Mouse (Mus musculus) hindbrain, embryonic 12.5 days (tissue): ENCODE measurements around the gene Impg1. TPM values are rescaled to one million over a fixed set of nuclear protein-coding genes. Genes with fewer than 3 reads are reported as not detected.

Experiments used
- ATAC-seq: fragments of 200-750 bp; cut with Nextera tagmentation; 2 replicates; pipeline ENCODE4 v1.8.0; 2017; ENCODE audit warnings: moderate TSS enrichment; ENCODE audit not compliant: low FRiP score
- H3K27ac ChIP-seq: fragments of 300-500 bp; sonication (generic); 2 replicates; pipeline ENCODE4 v1.5.1; 2016; ENCODE audit warnings: mild to moderate bottlenecking
- H3K27me3 ChIP-seq: fragments of 300-500 bp; sonication (generic); 2 replicates; pipeline ENCODE4 v1.6.1; 2016; ENCODE audit warnings: mild to moderate bottlenecking
- H3K36me3 ChIP-seq: fragments of 300-500 bp; sonication (generic); 2 replicates; pipeline ENCODE4 v1.6.1; 2016; ENCODE audit warnings: mild to moderate bottlenecking
- H3K4me1 ChIP-seq: fragments of 300-500 bp; sonication (generic); 2 replicates; pipeline ENCODE4 v1.6.1; 2016
- H3K4me2 ChIP-seq: fragments of 300-500 bp; sonication (generic); replicated peaks from 2 replicates; pipeline ENCODE4 v1.6.1; 2016; ENCODE audit warnings: mild to moderate bottlenecking
- H3K4me3 ChIP-seq: fragments of 300-500 bp; sonication (generic); 2 replicates; pipeline ENCODE4 v1.5.1; 2016; ENCODE audit warnings: mild to moderate bottlenecking
- H3K9ac ChIP-seq: fragments of 300-500 bp; sonication (generic); 2 replicates; pipeline ENCODE4 v1.6.1; 2016; ENCODE audit warnings: mild to moderate bottlenecking, moderate library complexity
- H3K9me3 ChIP-seq: fragments of 300-500 bp; sonication (generic); replicated peaks from 2 replicates; pipeline ENCODE4 v1.6.1; 2016; ENCODE audit warnings: mild to moderate bottlenecking
- WGBS: fragments of 180-500 bp; shearing (Covaris S2); methylation state at CpG from one replicate; pipeline ENCODE4 v1.1.7; 2016; 5-methylcytosine and 5-hydroxymethylcytosine counted together
- polyA plus RNA-seq: library from polyadenylated mRNA; unstranded; fragments of >200 nt; fragmentation: Nextera tagmentation; extraction: Ambion mirVana; gene quantifications from 2 replicates; pipeline ENCODE4 v1.2.1, GENCODE M21; 2016

Gene Impg1
- polyA plus RNA-seq, 1 experiment from 2014 or later: not detected

DNA sequence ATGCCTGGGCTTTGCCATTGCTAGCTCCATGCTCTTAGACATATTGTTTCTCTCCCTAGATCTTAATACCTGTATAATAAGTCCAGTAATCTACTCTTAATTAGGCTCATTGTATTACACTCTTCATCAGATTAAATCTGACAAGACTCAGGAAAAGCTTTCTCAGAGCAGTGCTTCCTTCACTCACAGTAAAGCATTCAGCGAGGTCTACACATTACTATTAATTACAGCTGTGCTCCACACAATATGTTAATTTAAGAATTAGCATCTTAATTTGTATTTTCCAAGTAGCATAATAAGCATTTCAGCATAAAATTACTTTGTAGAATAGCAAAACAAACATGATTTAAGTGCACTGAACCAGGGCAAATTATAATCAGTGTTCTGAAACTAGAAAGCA, 192.3 kb downstream of the Impg1 start:
- no peak for ATAC-seq
- 73% methylated on average over 1 of the region's 1 CpGs for WGBS
- Histone ChIP-seq H3K36me3 (no peaks in the 10 kb centered on the region), H3K27ac (no peak overlapping the region), H3K27me3 (no peaks in the 10 kb centered on the region), H3K4me2 (no peak overlapping the region), H3K4me3 (no peak overlapping the region), H3K9ac (no peak overlapping the region), H3K9me3 (no peaks in the 10 kb centered on the region), H3K4me1 (no peaks in the 10 kb centered on the region; the same call in 1 of the 2 replicates)

DNA sequence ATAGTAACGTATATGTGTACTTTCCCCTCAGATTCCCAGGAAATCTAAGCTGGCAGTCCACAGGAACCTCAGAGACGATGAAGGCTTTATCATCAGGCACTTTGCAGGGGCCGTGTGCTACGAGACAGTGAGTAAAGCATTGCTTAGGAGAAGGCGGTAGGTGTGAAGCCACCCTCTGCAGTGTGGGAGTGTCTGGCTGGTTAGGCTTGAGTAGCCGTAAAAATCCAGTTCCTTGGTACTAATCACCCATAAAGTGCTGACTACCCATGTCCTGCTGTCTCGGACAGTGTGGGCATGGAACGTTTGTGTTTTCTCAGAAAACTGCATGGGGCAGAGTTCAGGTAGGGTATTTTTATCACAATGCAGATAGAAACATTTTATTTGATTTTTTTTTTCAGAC, 195.7 kb downstream of the Impg1 start:
- no peaks in the 10 kb centered on the region for H3K9me3 ChIP-seq
- no peak overlapping the region for H3K4me3 ChIP-seq
- no peaks in the 10 kb centered on the region for H3K27me3 ChIP-seq
- ATAC-seq: no peak
- H3K27ac ChIP-seq: no peak overlapping the region
- H3K9ac ChIP-seq: no peak overlapping the region
- no peaks in the 10 kb centered on the region for H3K36me3 ChIP-seq
- no peak overlapping the region for H3K4me2 ChIP-seq
- no peaks in the 10 kb centered on the region for H3K4me1 ChIP-seq
- 77% methylated on average over 8 of the region's 8 CpGs for WGBS

DNA sequence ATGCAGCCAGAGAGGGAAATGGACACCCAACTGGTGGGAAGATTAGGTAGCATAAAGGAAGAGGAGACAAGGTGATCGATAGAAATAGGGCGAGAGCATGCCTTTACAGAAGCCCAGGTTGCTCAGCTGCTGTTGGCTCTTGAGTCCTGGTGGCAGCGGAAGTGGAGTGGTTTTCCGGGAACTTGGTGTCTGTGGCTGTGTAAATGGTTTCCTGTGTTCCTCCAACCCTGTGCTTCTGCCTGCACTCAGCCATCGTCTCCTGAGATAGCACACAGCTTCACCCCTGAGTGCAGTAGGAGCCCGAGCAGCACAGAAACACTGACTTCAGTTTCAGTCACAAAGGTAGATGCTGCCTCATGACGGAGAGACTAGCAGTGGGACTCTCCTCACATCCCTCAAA, 198.8 kb downstream of the Impg1 start:
- H3K9me3 ChIP-seq: no peaks in the 10 kb centered on the region
- no peak overlapping the region for H3K27ac ChIP-seq
- H3K36me3 ChIP-seq: no peaks in the 10 kb centered on the region
- H3K4me3 ChIP-seq: no peak overlapping the region
- no peaks in the 10 kb centered on the region for H3K27me3 ChIP-seq
- ATAC-seq: no peak
- no peak overlapping the region for H3K4me2 ChIP-seq
- no peaks in the 10 kb centered on the region for H3K4me1 ChIP-seq
- WGBS: 85% methylated on average over 7 of the region's 7 CpGs
- H3K9ac ChIP-seq: no peak overlapping the region

DNA sequence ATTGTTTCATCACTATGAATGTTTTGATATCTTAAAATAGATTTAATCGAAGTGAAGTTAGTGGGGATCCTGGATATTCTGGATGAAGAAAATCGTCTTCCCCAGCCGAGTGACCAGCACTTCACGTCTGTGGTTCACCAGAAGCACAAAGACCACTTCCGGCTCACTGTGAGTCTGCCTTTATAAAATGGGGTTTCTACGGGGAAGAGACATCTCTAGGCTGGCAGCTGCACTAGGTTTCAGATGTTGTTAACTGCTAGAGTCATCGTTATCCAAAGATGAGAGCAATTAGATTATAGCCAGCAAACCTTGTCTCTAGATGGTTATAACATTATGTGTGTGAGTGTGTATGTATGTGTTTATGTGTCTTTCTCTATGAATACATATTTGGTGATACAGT, 199.2 kb downstream of the Impg1 start:
- Histone ChIP-seq H3K9ac (no peak overlapping the region), H3K4me2 (no peak overlapping the region), H3K4me3 (no peak overlapping the region), H3K9me3 (no peaks in the 10 kb centered on the region), H3K4me1 (no peaks in the 10 kb centered on the region), H3K27me3 (no peaks in the 10 kb centered on the region), H3K27ac (no peak overlapping the region), H3K36me3 (no peaks in the 10 kb centered on the region)
- ATAC-seq: no peak
- 87% methylated on average over 7 of the region's 7 CpGs for WGBS
